Mouse (Mus musculus) adrenal gland, adult 8-10 months (tissue): Measurements from ENCODE around the gene Nhlrc2. TPM values are rescaled to one million over a fixed set of nuclear protein-coding genes. Genes with fewer than 3 reads are reported as not detected.

Experiments used
- DNase-seq: peaks from one replicate; pipeline ENCODE4 v3.0.0; 2022
- total RNA-seq, 4 experiments: library from RNA; stranded (reverse); gene quantifications; 2 replicates each; pipeline ENCODE4 v1.2.4; 2022

Nhlrc2 gene
- total RNA-seq, 4 experiments from 2014 or later, result 16.6 to 27.2 (median 23.2) TPM

DNA sequence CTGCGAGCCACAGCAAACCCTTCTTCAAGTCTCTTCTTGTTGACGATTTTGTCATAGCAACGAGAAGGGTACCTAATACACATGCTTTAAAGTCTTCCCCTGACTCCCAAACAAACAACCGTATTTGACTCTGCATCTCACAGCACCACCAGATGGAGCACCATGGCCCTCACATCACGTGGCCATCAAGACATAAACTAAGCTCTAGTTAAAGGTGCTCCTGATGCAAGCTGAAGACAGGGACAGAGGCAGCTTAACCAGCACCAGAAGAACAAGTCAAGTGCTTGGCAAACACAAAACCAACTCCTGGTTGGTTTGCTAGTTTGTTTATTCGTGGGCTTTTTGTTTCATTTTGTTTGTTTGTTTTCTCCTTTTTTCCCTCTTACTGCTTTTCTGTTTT is 17.3 kb downstream of the Nhlrc2 start:
- no peak for DNase-seq

DNA sequence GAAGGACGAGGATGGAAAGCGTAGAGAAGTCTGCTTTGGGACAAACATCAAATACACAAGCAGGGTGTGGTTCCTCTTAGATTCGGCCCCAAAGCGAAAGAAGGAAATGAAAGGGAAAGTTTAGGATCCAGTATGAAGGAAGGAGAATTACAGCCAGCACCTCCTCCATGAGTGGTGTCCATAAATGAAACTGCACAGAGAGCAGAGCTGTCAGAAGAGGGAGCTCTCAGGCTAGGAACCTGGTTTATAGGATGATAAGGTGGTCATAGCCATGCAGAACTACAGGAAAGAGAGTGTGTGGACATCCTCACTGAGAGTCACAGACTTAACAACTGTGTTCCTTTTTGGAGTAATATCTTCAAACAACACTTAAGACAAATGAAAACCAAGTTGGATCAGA is 18.0 kb downstream of the Nhlrc2 start:
- no peak for DNase-seq

DNA sequence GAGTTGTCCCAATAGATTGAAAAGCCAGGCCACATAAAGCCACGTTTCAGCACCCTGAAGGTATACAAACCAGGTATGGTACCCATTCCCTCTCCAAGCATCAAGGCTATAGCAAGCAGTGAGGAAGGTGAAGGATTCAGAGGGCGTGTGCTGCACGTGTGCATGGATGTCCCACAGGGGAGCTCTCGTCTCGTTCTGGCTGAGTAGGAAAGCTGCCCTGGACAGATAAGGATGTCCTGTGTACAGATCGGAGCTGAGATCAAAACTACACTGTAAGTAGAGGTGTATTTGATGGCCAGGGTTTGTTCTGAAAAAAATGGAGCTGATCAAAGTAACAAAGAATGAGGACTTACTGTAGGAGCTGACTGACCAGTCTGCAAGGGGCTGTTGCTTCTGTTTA is 18.9 kb downstream of the Nhlrc2 start:
- no peak for DNase-seq

GRCm38 (mm10) chr19:56570781-56571180 is 22.7 kb downstream of the Nhlrc2 start:
- no peak for DNase-seq

- DNase-seq, result no peak
These were observed 23.2 kb downstream of the Nhlrc2 start for GRCm38 (mm10) chr19:56571234-56571633.

GRCm38 (mm10) chr19:56571913-56572312 is 23.9 kb downstream of the Nhlrc2 start:
- DNase-seq, result no peak

GRCm38 (mm10) chr19:56573184-56573583 is 25.1 kb downstream of the Nhlrc2 start:
- DNase-seq, result no peak

DNA sequence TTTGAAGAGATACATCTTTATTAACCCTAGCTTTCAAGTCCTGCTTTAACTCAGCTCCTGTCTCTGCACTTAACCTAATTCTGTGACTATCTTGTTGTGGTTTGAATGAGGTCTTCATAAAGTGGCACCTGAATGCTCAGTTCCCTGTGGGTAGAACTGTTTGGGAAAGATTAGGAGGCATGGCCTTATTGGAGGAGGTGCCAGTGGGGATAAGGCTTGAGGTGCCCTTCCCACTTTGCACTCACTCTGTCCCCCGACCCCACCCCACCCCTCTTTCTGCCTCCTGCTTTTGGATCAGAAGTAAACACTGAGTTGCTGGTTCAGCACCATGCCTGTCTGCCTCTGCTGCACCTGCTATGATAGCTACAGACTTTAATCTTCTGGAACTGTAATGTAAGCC is 29.7 kb downstream of the Nhlrc2 start:
- no peak for DNase-seq

DNA sequence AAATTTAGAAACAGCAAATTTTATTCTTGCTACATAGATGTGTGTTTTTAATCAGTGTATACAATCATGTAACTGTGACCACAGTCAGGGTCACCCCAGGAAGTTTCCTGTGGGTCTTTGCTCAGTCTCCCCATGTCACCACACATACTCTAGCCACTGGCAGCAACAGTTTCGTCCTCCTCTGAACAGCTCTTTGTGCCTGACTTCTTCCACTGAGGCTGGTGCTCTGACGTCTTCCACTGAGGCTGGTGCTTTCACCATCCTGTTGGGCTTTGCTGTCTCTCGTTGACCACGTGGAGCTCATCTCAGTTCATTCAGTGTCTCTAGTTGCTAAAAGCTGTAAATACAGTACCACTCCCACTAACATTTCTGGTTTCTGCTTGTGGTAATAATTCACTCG is 33.9 kb downstream of the Nhlrc2 start:
- no peak for DNase-seq

DNA sequence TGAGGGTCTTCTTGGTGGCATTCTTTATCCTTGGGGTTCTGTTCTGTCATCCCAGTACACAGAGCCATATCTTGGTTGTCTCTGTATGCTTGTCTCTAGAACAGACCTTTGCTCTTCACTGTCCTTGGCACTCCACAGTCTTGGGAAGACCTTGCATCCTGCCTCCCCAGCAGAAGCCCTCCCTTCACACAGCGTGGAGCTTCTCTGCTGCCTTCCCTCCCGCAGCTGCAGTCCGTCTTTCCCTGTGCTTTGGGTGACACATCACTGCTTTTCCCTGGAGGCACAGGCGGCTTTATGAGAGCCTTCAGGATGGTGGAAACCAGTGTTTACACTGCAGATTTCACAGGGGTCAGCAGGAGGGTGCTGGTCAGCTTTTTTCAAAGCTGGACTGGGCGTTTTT is 35.7 kb downstream of the Nhlrc2 start:
- no peak for DNase-seq

DNA sequence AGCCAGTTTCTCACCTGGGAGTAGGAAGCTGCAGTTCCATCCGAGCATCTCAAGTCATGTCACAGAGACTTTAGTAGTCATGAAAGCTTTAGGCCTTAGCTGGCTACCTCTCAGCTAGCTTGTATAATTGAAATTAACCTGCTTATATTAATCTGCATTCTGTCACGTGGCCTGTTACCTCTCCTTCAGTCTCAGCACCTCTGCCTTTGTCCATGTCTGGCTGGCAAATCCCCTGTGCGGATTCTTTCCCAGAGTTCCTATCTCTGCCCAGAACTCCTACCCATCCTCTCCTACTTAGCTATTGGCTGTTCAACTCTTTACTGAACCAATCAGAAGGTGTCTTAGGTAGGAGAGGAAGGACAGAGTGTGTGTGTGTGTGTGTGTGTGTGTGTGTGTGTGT is 36.2 kb downstream of the Nhlrc2 start:
- no peak for DNase-seq

GRCm38 (mm10) chr19:56586320-56586719 is 38.3 kb downstream of the Nhlrc2 start:
- no peak for DNase-seq

DNA sequence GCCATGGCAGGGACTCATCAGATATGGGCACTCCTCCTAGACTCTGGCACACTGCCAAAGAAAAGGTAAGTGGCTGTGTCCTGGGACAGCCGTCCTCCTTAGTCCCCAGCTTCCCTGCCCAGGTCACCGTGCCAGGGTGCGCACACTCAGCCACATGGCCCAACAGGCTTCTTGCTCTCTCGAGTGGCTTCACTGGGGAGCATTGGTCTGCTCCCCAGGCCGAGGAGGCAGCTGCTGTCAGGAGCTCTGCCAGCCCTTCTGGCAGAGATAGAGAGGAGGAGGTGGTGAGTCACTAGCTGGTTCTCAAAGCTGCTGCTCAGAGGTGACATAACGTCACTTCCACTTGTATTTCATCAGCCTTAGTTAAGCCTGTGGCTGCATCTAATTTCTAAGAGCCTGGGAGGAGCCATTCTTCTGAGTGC is 40.2 kb downstream of the Nhlrc2 start:
- DNase-seq, result peak; percentile 50

DNA sequence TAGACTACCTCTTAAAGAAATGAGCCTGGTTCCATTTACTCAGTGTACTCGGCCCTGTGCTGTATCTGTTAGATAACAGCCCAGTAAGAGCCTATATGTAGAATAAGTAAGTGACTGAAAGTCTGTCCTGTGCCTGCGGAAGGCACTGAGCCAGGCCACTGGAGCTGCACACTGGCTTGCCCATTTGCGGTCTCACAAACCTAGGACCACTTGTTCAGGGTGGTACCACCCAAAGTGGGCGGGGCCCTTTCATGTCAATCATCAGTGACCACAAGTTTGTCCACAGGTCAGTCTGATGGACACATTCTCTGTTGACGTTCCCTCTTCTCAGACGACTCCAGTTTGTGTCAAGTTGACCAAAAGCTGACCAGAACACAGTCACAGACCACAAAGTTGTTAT is 40.9 kb downstream of the Nhlrc2 start:
- DNase-seq, result no peak

GRCm38 (mm10) chr19:56589455-56589854 is 41.4 kb downstream of the Nhlrc2 start:
- no peak for DNase-seq

- no peak for DNase-seq
These were observed 42.2 kb downstream of the Nhlrc2 start for GRCm38 (mm10) chr19:56590250-56590649.

DNA sequence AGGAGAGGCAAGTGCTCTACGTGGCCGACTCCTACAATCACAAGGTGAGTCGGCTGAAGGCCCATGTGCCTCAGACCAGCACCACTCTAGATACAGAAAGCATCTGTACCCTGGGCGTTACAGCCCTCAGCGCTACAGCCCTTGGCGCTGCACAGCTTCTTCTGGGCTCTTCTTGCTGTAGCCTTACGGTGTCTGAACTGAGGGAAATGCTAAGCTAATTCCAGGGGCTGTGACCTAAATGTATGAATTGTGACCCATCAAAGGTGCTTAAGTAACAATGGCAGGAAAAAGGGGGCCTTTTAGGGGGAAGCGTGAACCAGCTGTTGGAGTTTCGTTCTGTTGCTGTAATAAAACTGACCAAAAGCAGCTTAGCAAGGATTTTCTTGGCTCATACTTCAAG is 44.4 kb downstream of the Nhlrc2 start:
- DNase-seq, result no peak

GRCm38 (mm10) chr19:56599996-56600395 is 51.9 kb downstream of the Nhlrc2 start:
- no peak for DNase-seq

GRCm38 (mm10) chr19:56600797-56601196 is 52.7 kb downstream of the Nhlrc2 start:
- DNase-seq, result no peak

GRCm38 (mm10) chr19:56601901-56602347 is 53.9 kb downstream of the Nhlrc2 start:
- DNase-seq, result no peak

GRCm38 (mm10) chr19:56608946-56609345 is 60.9 kb downstream of the Nhlrc2 start:
- no peak for DNase-seq

- DNase-seq, result no peak
These were observed 66.1 kb downstream of the Nhlrc2 start for GRCm38 (mm10) chr19:56614131-56614530.

- no peak for DNase-seq
These were observed 70.8 kb downstream of the Nhlrc2 start for GRCm38 (mm10) chr19:56618845-56619244.

GRCm38 (mm10) chr19:56619546-56619945 is 71.5 kb downstream of the Nhlrc2 start:
- no peak for DNase-seq

GRCm38 (mm10) chr19:56621876-56622275 is 73.8 kb downstream of the Nhlrc2 start:
- no peak for DNase-seq
